ENCODE assay signal across 8 mouse cellular contexts in genomic region chr11:69966860-69967517, GRCm38 (mm10). TPM values are rescaled to one million over a fixed set of nuclear protein-coding genes. Genes with fewer than 3 reads are reported as not detected.
DNase-seq lines count a peak whose midpoint lies in the region; ATAC-seq and TF ChIP-seq lines count a peak whose summit lies in the region.

No protein-coding gene starts in this region.

- 36% methylated on average over 17 of the region's 17 CpGs for WGBS in kidney, postnatal 0 days
- 37% methylated on average over 17 of the region's 17 CpGs for WGBS in embryonic facial prominence, embryonic 12.5 days
- 39% methylated on average over 17 of the region's 17 CpGs for WGBS in hindbrain, postnatal 0 days
- WGBS in midbrain, embryonic 15.5 days, result 42% methylated on average over 17 of the region's 17 CpGs

- no peaks in the 10 kb centered on the region for H3K9me3 ChIP-seq in kidney, postnatal 0 days (replicated peaks; ENCODE audit: low read length)
- H3K9me3 ChIP-seq in embryonic facial prominence, embryonic 12.5 days, result no peaks in the 10 kb centered on the region
- H3K9me3 ChIP-seq in hindbrain, postnatal 0 days (ENCODE audit: low read length), result no peaks in the 10 kb centered on the region
- H3K9me3 ChIP-seq in midbrain, embryonic 15.5 days, result no peaks in the 10 kb centered on the region

- H3K4me1 ChIP-seq in kidney, postnatal 0 days (replicated peaks; ENCODE audit: insufficient read depth, low read length), result no peaks in the 10 kb centered on the region
- H3K4me1 ChIP-seq in embryonic facial prominence, embryonic 12.5 days, result peaks cover 8% of the 10 kb centered on the region; the same call in 1 of the 2 replicates
- H3K4me1 ChIP-seq in hindbrain, postnatal 0 days (ENCODE audit: insufficient read depth, low read length), result peaks cover 6% of the 10 kb centered on the region; the same call in 1 of the 2 replicates
- peaks cover 12% of the 10 kb centered on the region for H3K4me1 ChIP-seq in midbrain, embryonic 15.5 days

- peak overlapping the region; percentile 63; the same call in 1 of the 2 replicates for H3K9ac ChIP-seq in kidney, postnatal 0 days (ENCODE audit: low read depth, low read length)
- peak overlapping the region; percentile 21; the same call in 1 of the 2 replicates for H3K9ac ChIP-seq in embryonic facial prominence, embryonic 12.5 days
- no peak overlapping the region; the same call in 1 of the 2 replicates for H3K9ac ChIP-seq in hindbrain, postnatal 0 days (replicated peaks; ENCODE audit: low read length)
- no peak overlapping the region for H3K9ac ChIP-seq in midbrain, embryonic 15.5 days

- peak overlapping the region; percentile 49 for H3K4me3 ChIP-seq in kidney, postnatal 0 days (replicated peaks; ENCODE audit: low read depth, low read length)
- H3K4me3 ChIP-seq in embryonic facial prominence, embryonic 12.5 days, result peak overlapping the region; percentile 37
- H3K4me3 ChIP-seq in hindbrain, postnatal 0 days (ENCODE audit: low read length), result peak overlapping the region; percentile 28
- peak overlapping the region; percentile 26 for H3K4me3 ChIP-seq in midbrain, embryonic 15.5 days

- no peaks in the 10 kb centered on the region; the same call in 1 of the 2 replicates for H3K36me3 ChIP-seq in kidney, postnatal 0 days (ENCODE audit: insufficient read depth, low read length)
- H3K36me3 ChIP-seq in embryonic facial prominence, embryonic 12.5 days, result peaks cover 33% of the 10 kb centered on the region
- peaks cover 23% of the 10 kb centered on the region for H3K36me3 ChIP-seq in hindbrain, postnatal 0 days (ENCODE audit: insufficient read depth, low read length)
- peaks cover 20% of the 10 kb centered on the region; the same call in 1 of the 2 replicates for H3K36me3 ChIP-seq in midbrain, embryonic 15.5 days (replicated peaks)

- peak overlapping the region; percentile 49 for H3K4me2 ChIP-seq in kidney, postnatal 0 days (ENCODE audit: low read length)
- peak overlapping the region; percentile 53 for H3K4me2 ChIP-seq in embryonic facial prominence, embryonic 12.5 days (replicated peaks)
- H3K4me2 ChIP-seq in hindbrain, postnatal 0 days (ENCODE audit: low read depth, low read length), result peak overlapping the region; percentile 47
- peak overlapping the region; percentile 41 for H3K4me2 ChIP-seq in midbrain, embryonic 15.5 days

- no peak for DNase-seq in kidney, postnatal 0 days (ENCODE audit: low spot score)
- no peak for DNase-seq in kidney, adult 11 months
- DNase-seq in hindbrain, postnatal 0 days (ENCODE audit: low spot score), result no peak
- DNase-seq in adrenal gland, adult 18-20 months (ENCODE audit: low spot score in 2 of 2), result no peak
- no peak for DNase-seq in left cerebral cortex, postnatal 14 days (ENCODE audit: low spot score in 2 of 2)
- no peak for DNase-seq in right cerebral cortex, postnatal 4 days

- ATAC-seq in kidney, postnatal 0 days (replicated peaks; ENCODE audit: low FRiP score, low read depth), result no peak
- no peak for ATAC-seq in embryonic facial prominence, embryonic 12.5 days (ENCODE audit: insufficient number of reproducible peaks, insufficient read depth, low FRiP score, low TSS enrichment)
- no peak for ATAC-seq in hindbrain, postnatal 0 days
- no peak for ATAC-seq in midbrain, embryonic 15.5 days (replicated peaks)

- peaks cover 12% of the 10 kb centered on the region for H3K27me3 ChIP-seq in kidney, postnatal 0 days (ENCODE audit: insufficient read depth, low read length)
- H3K27me3 ChIP-seq in embryonic facial prominence, embryonic 12.5 days, result peaks cover 60% of the 10 kb centered on the region
- peaks cover 43% of the 10 kb centered on the region for H3K27me3 ChIP-seq in hindbrain, postnatal 0 days (ENCODE audit: insufficient read depth, low read length)
- peaks cover 66% of the 10 kb centered on the region for H3K27me3 ChIP-seq in midbrain, embryonic 15.5 days (replicated peaks)

- intact Hi-C loops in left cerebral cortex, postnatal 14 days (cut with DNase I), result no loop called here

- no peak for TF ChIP-seq CTCF in kidney, postnatal 0 days (IDR thresholded peaks at IDR 0.05; ENCODE audit: low read depth)
- TF ChIP-seq CTCF in hindbrain, postnatal 0 days (IDR thresholded peaks at IDR 0.05; ENCODE audit: low read depth), result no peak

- peak overlapping the region; percentile 83; the same call in 1 of the 2 replicates for H3K27ac ChIP-seq in kidney, postnatal 0 days
- no peak overlapping the region for H3K27ac ChIP-seq in embryonic facial prominence, embryonic 12.5 days
- no peak overlapping the region for H3K27ac ChIP-seq in hindbrain, postnatal 0 days
- no peak overlapping the region for H3K27ac ChIP-seq in midbrain, embryonic 15.5 days

RNA-seq across cellular contexts. Expression of gene Cldn7, which starts 2.4 kb away (rescaled TPM):
- 238 and 246 TPM in 2 replicates for polyA plus RNA-seq in kidney, postnatal 0 days (2015; fragmentation: Nextera tagmentation; extraction: Ambion mirVana)
- polyA plus RNA-seq in embryonic facial prominence, embryonic 12.5 days (2016; fragmentation: Nextera tagmentation; extraction: Ambion mirVana), result 29.6 and 32.2 TPM in 2 replicates
- total RNA-seq in hindbrain, postnatal 0 days (2014; rRNA removed), result not detected in 2 replicates
- 0.18 and 0.19 TPM in 2 replicates for polyA plus RNA-seq in hindbrain, postnatal 0 days (2015; fragmentation: Nextera tagmentation; extraction: Ambion mirVana)
- polyA plus RNA-seq in midbrain, embryonic 15.5 days (2015; fragmentation: Nextera tagmentation; extraction: Ambion mirVana), result 0.58 and 0.59 TPM in 2 replicates
- under 1 TPM in 1 of 2 experiments, not detected in 1; 0.66 TPM for total RNA-seq in adrenal gland, adult 18-20 months (2021)
- total RNA-seq in left cerebral cortex, postnatal 14 days (2021), result not detected

RNA-seq across cellular contexts. Expression of gene Ctdnep1, which starts 14.0 kb away (rescaled TPM):
- polyA plus RNA-seq in kidney, postnatal 0 days (2015; fragmentation: Nextera tagmentation; extraction: Ambion mirVana), result 28.3 and 29.1 TPM in 2 replicates
- 32.4 and 32.8 TPM in 2 replicates for polyA plus RNA-seq in embryonic facial prominence, embryonic 12.5 days (2016; fragmentation: Nextera tagmentation; extraction: Ambion mirVana)
- total RNA-seq in hindbrain, postnatal 0 days (2014; rRNA removed), result 37.7 and 40.9 TPM in 2 replicates
- polyA plus RNA-seq in hindbrain, postnatal 0 days (2015; fragmentation: Nextera tagmentation; extraction: Ambion mirVana), result 24.7 and 25.0 TPM in 2 replicates
- polyA plus RNA-seq in midbrain, embryonic 15.5 days (2015; fragmentation: Nextera tagmentation; extraction: Ambion mirVana), result 22.5 and 25.4 TPM in 2 replicates
- total RNA-seq in adrenal gland, adult 18-20 months (2021), result 100 to 1,000 TPM; 114 to 123 TPM
- total RNA-seq in left cerebral cortex, postnatal 14 days (2021), result 100 to 1,000 TPM; 115 TPM

RNA-seq across cellular contexts. Expression of gene Elp5, which starts 15.3 kb away (rescaled TPM):
- polyA plus RNA-seq in kidney, postnatal 0 days (2015; fragmentation: Nextera tagmentation; extraction: Ambion mirVana), result 97.3 and 97.9 TPM in 2 replicates
- 123 and 130 TPM in 2 replicates for polyA plus RNA-seq in embryonic facial prominence, embryonic 12.5 days (2016; fragmentation: Nextera tagmentation; extraction: Ambion mirVana)
- 137 and 147 TPM in 2 replicates for total RNA-seq in hindbrain, postnatal 0 days (2014; rRNA removed)
- 168 and 170 TPM in 2 replicates for polyA plus RNA-seq in hindbrain, postnatal 0 days (2015; fragmentation: Nextera tagmentation; extraction: Ambion mirVana)
- polyA plus RNA-seq in midbrain, embryonic 15.5 days (2015; fragmentation: Nextera tagmentation; extraction: Ambion mirVana), result 162 and 177 TPM in 2 replicates
- total RNA-seq in adrenal gland, adult 18-20 months (2021), result 10 to 100 TPM; 62.7 to 81.3 TPM
- 100 to 1,000 TPM; 103 to 107 TPM for total RNA-seq in left cerebral cortex, postnatal 14 days (2021)

RNA-seq across cellular contexts. Expression of gene Slc2a4, which starts 19.0 kb away (rescaled TPM):
- polyA plus RNA-seq in kidney, postnatal 0 days (2015; fragmentation: Nextera tagmentation; extraction: Ambion mirVana), result 21.4 and 23.1 TPM in 2 replicates
- 34.2 and 36.1 TPM in 2 replicates for polyA plus RNA-seq in embryonic facial prominence, embryonic 12.5 days (2016; fragmentation: Nextera tagmentation; extraction: Ambion mirVana)
- 9.5 and 12.8 TPM in 2 replicates for total RNA-seq in hindbrain, postnatal 0 days (2014; rRNA removed)
- polyA plus RNA-seq in hindbrain, postnatal 0 days (2015; fragmentation: Nextera tagmentation; extraction: Ambion mirVana), result 6.1 and 6.5 TPM in 2 replicates
- polyA plus RNA-seq in midbrain, embryonic 15.5 days (2015; fragmentation: Nextera tagmentation; extraction: Ambion mirVana), result 3.3 TPM in 2 replicates
- 100 to 1,000 TPM in 1 of 2 experiments, 10 to 100 TPM in 1; 70.7 to 200 TPM for total RNA-seq in adrenal gland, adult 18-20 months (2021)
- 1 to 10 TPM; 1.9 to 2.4 TPM for total RNA-seq in left cerebral cortex, postnatal 14 days (2021)

RNA-seq across cellular contexts. Expression of gene Gabarap, which starts 24.0 kb away (rescaled TPM):
- 626 TPM in 2 replicates for polyA plus RNA-seq in kidney, postnatal 0 days (2015; fragmentation: Nextera tagmentation; extraction: Ambion mirVana)
- 463 and 471 TPM in 2 replicates for polyA plus RNA-seq in embryonic facial prominence, embryonic 12.5 days (2016; fragmentation: Nextera tagmentation; extraction: Ambion mirVana)
- 175 and 209 TPM in 2 replicates for total RNA-seq in hindbrain, postnatal 0 days (2014; rRNA removed)
- 548 and 563 TPM in 2 replicates for polyA plus RNA-seq in hindbrain, postnatal 0 days (2015; fragmentation: Nextera tagmentation; extraction: Ambion mirVana)
- polyA plus RNA-seq in midbrain, embryonic 15.5 days (2015; fragmentation: Nextera tagmentation; extraction: Ambion mirVana), result 495 and 507 TPM in 2 replicates
- total RNA-seq in adrenal gland, adult 18-20 months (2021), result 100 to 1,000 TPM; 436 to 473 TPM
- total RNA-seq in left cerebral cortex, postnatal 14 days (2021), result 100 to 1,000 TPM; 213 to 217 TPM

Comparison
In these comparisons a context has a peak if more than half of its experiments do, and no peak if none do; other contexts are left out.
1. H3K9ac ChIP-seq: peak in kidney, postnatal 0 days (single experiment) and embryonic facial prominence, embryonic 12.5 days (single experiment); none in hindbrain, postnatal 0 days (single experiment) and midbrain, embryonic 15.5 days (single experiment).
2. RNA of gene Cldn7, which starts 2.4 kb away (polyA plus RNA-seq): 238 to 246 TPM in kidney, postnatal 0 days and 29.6 to 32.2 TPM in embryonic facial prominence, embryonic 12.5 days; 0.58 to 0.59 TPM in midbrain, embryonic 15.5 days and 0.18 to 0.19 TPM in hindbrain, postnatal 0 days; every median in the first group is over 10 times any median in the second.
3. Peak in every context shown above with its lines, with median percentiles within 50 percentile points of each other: H3K4me2 ChIP-seq and H3K4me3 ChIP-seq.